Mouse (Mus musculus): ENCODE data around the gene Hoxd4.
A peak's percentile ranks its signal among the peaks of the same experiment; 100 is the strongest.

The Hoxd4 gene

GRCm38 (mm10) chr2:74711721-74712621, at the start of gene Hoxd4, which contains the start of gene Hoxd3:
TSS of gene Hoxd4 (plus strand) at chr2:74711929.
TSS of gene Hoxd3 (plus strand) at chr2:74711927.
- peak; percentile 87 for DNase-seq

- DNase-seq, result peak; percentile 74
These were observed 48.3 kb upstream of the Hoxd4 start for GRCm38 (mm10) chr2:74663291-74663925.

- peak; percentile 14 for DNase-seq
These were observed 45.3 kb upstream of the Hoxd4 start for GRCm38 (mm10) chr2:74666411-74666810.

DNA sequence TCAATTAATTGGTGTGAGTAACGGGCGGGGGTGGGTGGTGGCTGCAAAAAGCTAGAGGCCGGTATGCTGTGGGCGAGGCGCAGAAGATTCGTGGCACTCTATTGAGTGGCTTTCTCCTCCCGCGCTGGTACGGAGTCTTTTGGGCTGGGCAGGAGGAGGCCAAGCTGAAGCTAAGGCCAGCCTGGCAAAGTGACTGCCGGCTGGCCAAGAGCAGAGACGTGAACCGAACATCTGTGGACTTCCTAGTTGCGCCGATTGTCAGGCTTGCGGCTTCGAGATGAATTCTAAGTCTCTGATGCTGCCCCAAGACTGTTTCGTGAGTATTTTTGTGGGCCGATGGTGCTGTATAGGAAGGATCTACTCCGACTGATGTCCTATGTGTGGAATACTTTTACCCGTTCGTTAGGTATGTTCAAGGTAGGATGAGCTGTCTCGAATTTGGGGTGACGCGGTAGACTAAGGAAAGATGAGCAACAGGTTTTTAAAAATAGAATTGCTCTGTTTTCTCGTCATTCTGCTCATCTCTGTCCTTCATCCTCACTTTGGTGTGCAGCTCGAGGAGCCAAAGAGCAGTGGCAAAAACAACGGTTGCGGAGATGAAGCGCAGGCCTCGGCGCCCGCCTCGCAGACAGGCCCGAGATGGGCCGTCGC, 44.4 kb upstream of the Hoxd4 start:
- DNase-seq, result peak; percentile 58

DNA sequence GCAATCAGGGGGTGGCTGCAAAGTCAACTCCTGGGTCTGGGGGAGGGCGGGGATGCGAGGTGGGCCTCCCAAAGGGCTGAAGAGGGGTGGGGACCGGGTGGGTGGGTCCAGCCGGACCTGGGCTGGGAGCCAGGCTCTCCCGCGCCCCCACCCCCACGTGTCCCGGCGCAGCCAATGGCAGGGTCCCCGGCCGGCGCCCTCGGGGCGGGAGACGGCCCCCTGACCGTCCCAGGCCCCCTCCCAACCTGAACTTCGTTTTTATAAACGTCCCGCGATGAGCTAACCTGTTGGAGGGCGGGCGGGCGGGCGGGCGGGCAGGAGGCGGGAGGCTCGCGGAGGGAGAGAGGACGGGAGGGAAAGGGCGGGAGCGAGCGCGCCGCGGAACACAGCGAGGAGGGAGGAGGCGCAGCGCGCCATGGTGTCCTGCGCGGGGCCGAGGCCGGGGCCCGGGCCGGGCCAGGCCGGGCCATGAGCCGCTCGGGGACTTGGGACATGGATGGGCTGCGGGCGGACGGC, 43.8 kb upstream of the Hoxd4 start, which contains the start of gene Hoxd13:
Gene Hoxd13, plus strand, starts transcription at position 469 of the 516 bp plus-strand sequence.
- DNase-seq, result no peak

DNA sequence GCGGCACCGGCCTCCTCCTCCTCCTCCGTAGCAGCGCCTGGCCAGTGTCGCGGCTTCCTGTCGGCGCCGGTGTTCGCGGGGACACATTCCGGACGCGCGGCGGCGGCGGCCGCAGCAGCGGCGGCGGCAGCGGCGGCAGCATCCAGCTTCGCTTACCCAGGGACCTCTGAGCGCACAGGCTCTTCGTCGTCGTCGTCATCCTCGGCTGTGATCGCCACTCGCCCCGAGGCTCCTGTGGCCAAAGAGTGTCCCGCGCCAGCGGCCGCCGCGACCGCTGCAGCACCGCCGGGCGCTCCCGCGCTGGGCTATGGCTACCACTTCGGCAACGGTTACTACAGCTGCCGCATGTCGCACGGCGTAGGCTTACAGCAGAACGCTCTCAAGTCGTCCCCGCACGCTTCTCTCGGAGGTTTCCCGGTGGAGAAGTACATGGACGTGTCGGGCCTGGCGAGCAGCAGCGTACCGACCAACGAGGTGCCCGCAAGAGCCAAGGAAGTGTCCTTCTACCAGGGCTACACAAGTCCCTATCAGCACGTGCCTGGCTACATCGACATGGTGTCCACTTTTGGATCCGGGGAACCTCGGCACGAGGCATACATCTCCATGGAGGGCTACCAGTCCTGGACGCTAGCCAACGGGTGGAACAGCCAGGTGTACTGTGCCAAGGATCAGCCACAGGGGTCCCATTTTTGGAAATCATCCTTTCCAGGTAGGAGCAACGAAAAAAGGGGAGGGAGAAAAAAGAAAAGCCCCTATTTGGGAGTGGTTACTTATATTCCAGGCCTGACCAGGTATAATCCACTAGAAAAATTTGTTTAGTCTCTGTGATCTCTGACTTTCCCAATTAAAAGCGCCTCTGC, 43.1 kb upstream of the Hoxd4 start:
- peak; percentile 61 for DNase-seq

DNA sequence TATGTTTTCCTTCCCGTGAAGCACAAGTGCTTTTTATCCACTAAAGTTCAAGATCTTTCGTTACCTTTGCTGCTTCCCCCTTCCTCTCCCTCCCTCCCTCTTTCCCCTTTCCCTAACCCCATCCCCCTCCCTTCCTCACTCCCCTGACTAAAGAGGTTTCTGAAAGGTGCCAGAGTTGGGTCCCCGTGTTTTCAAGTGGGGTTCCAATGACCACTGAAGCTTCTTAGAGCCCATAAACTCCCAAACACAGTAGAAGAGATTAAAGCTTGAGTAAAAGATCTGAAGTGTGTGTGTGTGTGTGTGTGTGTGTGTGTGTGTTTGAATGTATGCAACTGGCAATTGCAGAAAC, 42.5 kb upstream of the Hoxd4 start:
- no peak for DNase-seq

GRCm38 (mm10) chr2:74669650-74670235, 42.0 kb upstream of the Hoxd4 start:
- DNase-seq, result peak; percentile 24

DNA sequence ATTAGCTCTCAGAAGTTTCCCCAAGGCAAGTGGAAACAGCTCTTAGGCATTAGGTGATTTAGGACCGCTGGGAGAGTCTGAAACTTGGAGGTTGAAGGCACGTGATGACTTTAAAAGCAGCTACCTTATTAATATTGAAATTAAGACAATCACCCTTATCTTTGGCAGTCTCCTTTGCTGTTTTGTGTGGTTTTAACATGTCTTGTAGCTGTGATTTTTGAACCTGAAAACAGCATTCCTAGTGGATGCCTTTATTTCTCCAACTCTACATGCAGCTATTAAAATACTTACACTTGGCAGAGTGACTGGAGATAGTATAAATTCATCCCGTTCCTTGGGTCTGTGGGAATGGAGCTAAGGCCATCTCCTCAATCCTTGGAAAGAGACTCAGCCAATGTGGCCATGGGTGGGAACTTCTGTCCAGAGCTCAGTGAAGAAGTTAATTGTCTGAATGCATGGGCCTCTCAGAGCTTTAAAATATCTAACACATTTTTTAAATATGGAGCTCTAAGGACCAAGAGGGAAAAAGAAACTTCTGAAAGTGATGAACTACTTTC, 41.0 kb upstream of the Hoxd4 start:
- no peak for DNase-seq

DNA sequence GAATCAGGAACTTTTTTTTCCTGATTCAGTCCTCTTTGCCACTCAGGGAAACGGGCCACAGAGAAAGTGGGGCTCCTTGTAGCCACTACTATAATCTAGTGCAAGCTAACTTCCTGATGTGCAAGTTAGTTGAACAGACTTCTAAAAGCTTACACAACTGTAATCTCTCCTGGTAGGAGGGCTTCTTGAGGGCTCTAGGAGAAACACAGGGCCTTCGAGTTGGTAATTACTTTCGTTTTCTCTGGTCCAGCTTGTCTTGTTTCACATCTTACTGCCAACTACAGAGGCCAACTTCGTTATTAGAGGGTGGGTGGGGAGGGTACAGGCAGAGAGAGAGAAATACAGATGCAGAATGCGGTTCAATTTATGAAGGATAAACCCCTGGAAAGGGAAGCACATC, 39.9 kb upstream of the Hoxd4 start:
- no peak for DNase-seq

DNA sequence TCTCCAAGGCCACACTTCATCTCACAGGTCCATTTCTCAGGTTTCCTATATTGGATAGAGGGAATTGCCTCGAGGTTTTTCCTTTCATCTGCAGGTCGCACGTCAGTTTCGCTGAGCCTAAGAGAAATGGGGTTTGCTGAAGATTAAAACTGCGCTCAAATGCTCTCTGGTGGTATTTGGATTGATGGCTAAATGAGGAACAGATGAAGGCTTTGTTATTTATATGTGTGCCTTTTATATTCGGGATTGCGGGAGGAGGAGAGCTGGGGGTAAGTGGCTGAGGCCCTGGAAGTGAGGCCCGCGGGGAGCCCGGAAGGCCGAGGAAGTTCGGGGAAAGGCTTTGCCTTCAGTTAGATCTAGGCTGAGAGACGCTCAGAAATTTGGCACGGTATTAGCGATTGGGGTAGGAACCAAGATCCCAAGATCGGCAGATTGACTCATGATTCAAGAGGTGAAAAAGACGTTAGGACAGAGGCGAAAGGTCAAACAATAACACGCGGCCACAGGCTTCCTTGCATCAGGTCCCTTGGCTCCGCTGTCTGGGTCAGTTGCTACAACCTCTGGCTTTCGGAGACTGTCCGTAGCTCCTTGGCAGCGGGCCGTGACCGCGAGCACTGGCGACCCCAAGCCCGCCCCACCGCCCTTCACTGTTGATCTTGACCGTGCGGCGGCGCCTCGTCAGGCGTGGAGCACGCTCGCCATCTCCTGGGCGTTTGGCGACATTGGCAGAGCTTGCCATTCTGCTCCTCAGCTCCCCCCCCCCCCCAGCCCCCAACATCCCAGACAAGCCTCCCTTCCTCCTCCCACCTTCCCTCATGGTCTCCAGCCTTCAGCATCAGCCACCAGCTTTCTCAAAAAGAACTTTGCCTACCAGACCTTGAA, 39.0 kb upstream of the Hoxd4 start:
- no peak for DNase-seq

- no peak for DNase-seq
These were observed 37.8 kb upstream of the Hoxd4 start for GRCm38 (mm10) chr2:74673835-74674425.

GRCm38 (mm10) chr2:74674881-74675665, 36.7 kb upstream of the Hoxd4 start, which contains the start of gene Hoxd12:
TSS of gene Hoxd12 (plus strand) at chr2:74675013.
- DNase-seq, result no peak

DNA sequence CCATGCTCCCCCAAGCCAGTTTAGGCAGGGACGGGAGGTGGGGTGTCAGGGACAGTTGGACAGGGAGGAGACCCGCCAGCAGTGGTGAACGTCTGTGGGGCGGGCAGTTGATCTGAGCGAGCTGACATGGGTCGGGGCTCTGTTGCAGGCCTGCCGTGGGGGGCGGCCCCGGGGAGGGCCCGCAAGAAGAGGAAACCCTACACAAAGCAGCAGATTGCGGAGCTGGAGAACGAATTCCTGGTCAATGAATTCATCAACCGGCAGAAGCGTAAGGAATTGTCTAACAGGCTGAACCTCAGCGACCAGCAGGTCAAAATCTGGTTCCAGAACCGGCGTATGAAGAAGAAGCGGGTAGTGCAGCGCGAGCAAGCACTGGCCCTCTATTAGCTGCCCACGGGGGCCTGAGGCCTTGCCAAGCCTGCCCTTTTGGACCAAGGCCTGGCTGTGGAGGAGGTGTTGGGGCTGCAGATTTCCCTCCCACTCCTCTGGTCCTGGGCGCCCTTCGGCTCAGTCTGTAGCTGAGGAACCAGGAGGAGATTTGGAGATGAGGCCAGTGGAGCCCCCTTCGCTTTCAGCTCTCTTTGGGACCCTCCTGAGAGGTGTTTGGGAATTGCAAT, 36.0 kb upstream of the Hoxd4 start:
- DNase-seq, result no peak

DNA sequence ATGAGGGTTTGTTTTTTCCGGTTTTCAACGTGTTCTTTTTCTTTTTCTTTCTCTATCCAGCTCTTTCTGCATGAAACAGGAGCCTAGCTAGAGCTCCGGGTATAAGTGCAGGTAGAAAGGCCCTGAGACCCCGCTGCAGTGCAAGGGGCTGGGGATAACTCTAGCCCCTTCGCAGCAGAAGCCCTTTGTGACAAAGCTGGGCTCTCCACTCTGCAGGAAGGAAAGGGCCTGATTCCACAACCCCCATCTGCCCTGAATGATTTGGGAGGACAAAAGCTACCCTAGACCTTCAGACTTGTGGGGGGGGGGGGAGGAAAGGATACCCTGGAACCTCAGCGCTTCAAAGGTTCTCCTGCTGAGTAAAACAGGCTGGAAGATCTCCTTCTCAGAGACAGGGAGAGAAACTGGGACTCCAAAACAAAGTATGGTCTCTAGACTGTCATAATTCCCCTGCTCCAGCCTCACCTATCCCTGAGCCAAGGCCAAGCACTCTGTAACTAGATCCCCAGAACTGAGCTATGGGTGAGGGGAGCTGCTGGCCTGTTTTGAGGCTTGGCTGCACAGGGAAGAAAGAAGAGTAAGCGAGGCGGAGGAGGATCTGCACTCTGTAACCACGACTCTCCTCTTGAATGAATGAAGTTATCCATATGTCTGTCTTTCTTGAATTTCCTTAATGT, 35.2 kb upstream of the Hoxd4 start:
- no peak for DNase-seq

- no peak for DNase-seq
These were observed 34.6 kb upstream of the Hoxd4 start for GRCm38 (mm10) chr2:74677106-74677505.

DNA sequence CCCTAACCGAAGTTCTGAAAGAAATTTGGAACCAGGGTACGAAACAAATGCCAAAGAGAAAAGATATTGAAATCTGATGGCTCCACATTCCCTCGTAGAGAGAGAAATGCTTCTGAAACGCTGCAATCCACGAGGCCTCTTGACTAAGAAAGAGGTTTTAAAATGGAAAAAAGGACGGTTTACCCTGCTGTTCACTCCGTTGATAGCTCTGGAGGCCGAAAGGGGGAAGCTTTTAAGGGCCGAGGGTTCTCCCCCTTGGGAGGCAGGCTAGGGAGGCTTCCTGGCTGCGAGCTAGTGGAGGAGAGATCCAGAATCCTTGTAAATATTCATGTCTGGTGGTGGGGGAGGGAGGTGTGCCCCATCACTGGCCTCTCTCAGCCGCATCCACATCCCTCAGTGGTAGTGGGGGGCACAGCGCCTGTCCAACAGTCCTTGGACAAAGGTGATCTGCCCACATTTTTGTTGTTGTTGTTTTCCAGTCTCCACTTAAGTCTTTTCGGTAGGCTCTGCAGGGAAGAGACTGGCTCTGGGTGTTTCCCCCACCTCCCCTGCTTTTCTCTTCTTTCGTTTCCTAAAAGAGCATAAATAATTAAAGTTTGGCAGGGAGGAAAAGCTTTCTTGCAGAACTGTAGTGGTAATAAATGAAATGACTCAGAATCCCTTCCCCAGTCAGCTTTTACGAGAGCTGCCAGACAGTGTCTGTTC, 32.7 kb upstream of the Hoxd4 start, which contains the start of gene Hoxd11:
Gene Hoxd11, plus strand, starts transcription at position 667 of the 705 bp plus-strand sequence.
- no peak for DNase-seq

Data from kidney, adult 18-20 months (tissue).